11 mouse cellular contexts compared by ENCODE assay signal in genomic region chr11:53795813-53796212, GRCm38 (mm10). TPM values are rescaled to one million over a fixed set of nuclear protein-coding genes. Genes with fewer than 3 reads are reported as not detected.
A peak's percentile ranks its signal among the peaks of the same experiment; 100 is the strongest.
DNase-seq lines count a peak whose midpoint lies in the region; ATAC-seq and TF ChIP-seq lines count a peak whose summit lies in the region.
"Had no signal": no experiment of that assay in that cellular context is flagged by ENCODE, and none has a peak within 500 bp of the region (broad histone marks: within the 10 kb centered on the region; RNA-seq: fewer than 3 reads in every experiment).

No protein-coding gene starts in this region.

- H3ac ChIP-seq in myocyte (ENCODE audit: control insufficient read depth, insufficient read length), result peak overlapping the region; percentile 20

- no peak overlapping the region for H3K9ac ChIP-seq in lung, postnatal 0 days (replicated peaks; ENCODE audit: low read depth)

- TF ChIP-seq EP300 in lung, postnatal 0 days (IDR thresholded peaks at IDR 0.05), result peak; percentile 79

- no peak for TF ChIP-seq POLR2A in embryonic fibroblast, embryonic 13.5 days (IDR thresholded peaks at IDR 0.05; ENCODE audit: low read depth, low read length)
- peak; percentile 1 for TF ChIP-seq POLR2A in myocyte (IDR thresholded peaks at IDR 0.05; ENCODE audit: insufficient read length, low read depth)

- no peaks in the 10 kb centered on the region for H3K27me3 ChIP-seq in lung, postnatal 0 days (replicated peaks; ENCODE audit: insufficient read depth, low read length)
- no peaks in the 10 kb centered on the region for H3K27me3 ChIP-seq in myocyte (ENCODE audit: control insufficient read depth, insufficient read depth, insufficient read length)

- H3K36me3 ChIP-seq in lung, postnatal 0 days (ENCODE audit: insufficient read depth, low read length), result no peaks in the 10 kb centered on the region
- no peaks in the 10 kb centered on the region for H3K36me3 ChIP-seq in myocyte (ENCODE audit: control insufficient read depth, insufficient read depth)

- DNase-seq in heart, adult 11 months, result peak; percentile 93
- DNase-seq in heart, adult 9 months (ENCODE audit: low spot score in 2 of 2), result no peak
- peak; percentile 81 for DNase-seq in lung, postnatal 0 days (ENCODE audit: low spot score)
- DNase-seq in lung, postnatal 25 days (ENCODE audit: low spot score), result no peak
- DNase-seq in layer of hippocampus, adult 2 months (ENCODE audit: low spot score in 2 of 2), result no peak
- no peak for DNase-seq in layer of hippocampus, postnatal 36 days
- DNase-seq: cerebellum, adult 11-12 months had no signal

- no peak for TF ChIP-seq CTCF in lung, postnatal 0 days (IDR thresholded peaks at IDR 0.05)
- no peak for TF ChIP-seq CTCF in embryonic fibroblast, embryonic 13.5 days (IDR thresholded peaks at IDR 0.05; ENCODE audit: borderline replicate concordance, insufficient read depth, low read length)
- no peak for TF ChIP-seq CTCF in layer of hippocampus, adult 2 months (conservative IDR thresholded peaks at IDR 0.05)

- WGBS in lung, postnatal 0 days, result 25% methylated on average over 8 of the region's 8 CpGs

- H3K4me3 ChIP-seq in lung, postnatal 0 days (ENCODE audit: low read depth, low read length), result no peak overlapping the region
- H3K4me3 ChIP-seq in embryonic fibroblast, embryonic 13.5 days (ENCODE audit: insufficient read depth, low read length), result no peak overlapping the region
- H3K4me3 ChIP-seq in myocyte, result peak overlapping the region; percentile 15
- no peak overlapping the region for H3K4me3 ChIP-seq in layer of hippocampus, adult 2 months
- H3K4me3 ChIP-seq: erythroblast, embryonic 14.5 days had no signal

- no peak overlapping the region for H3K4me2 ChIP-seq in lung, postnatal 0 days (replicated peaks; ENCODE audit: low read depth, low read length)
- peak overlapping the region; percentile 77 for H3K4me2 ChIP-seq in myocyte (ENCODE audit: low read depth)

- peaks cover 31% of the 10 kb centered on the region; the same call in 1 of the 2 replicates for H3K4me1 ChIP-seq in lung, postnatal 0 days (ENCODE audit: insufficient read depth, low read depth, low read length)
- peaks cover 25% of the 10 kb centered on the region for H3K4me1 ChIP-seq in embryonic fibroblast, embryonic 13.5 days (ENCODE audit: control insufficient read depth, insufficient read depth, low read length)

- peak overlapping the region; percentile 77 for H3K27ac ChIP-seq in lung, postnatal 0 days (ENCODE audit: low read length)
- H3K27ac ChIP-seq in embryonic fibroblast, embryonic 13.5 days (ENCODE audit: insufficient read depth, low read length), result peak overlapping the region; percentile 45; the same call in 1 of the 2 replicates
- no peak overlapping the region for H3K27ac ChIP-seq in layer of hippocampus, adult 2 months

- ATAC-seq in lung, postnatal 0 days, result peak; percentile 75

- no peaks in the 10 kb centered on the region for H3K79me2 ChIP-seq in myocyte (ENCODE audit: control insufficient read depth, insufficient read depth)

- H3K9me3 ChIP-seq in lung, postnatal 0 days (ENCODE audit: low read length), result no peaks in the 10 kb centered on the region

TF ChIP-seq in myocyte, 11 proteins besides CTCF, POLR2A, EP300 and RAD21:
- no peak for TF ChIP-seq CEBPB (IDR thresholded peaks at IDR 0.05; ENCODE audit: insufficient read depth, poor library complexity, severe bottlenecking)
- TF ChIP-seq MYOG (IDR thresholded peaks at IDR 0.05; ENCODE audit: control insufficient read depth in 1 of 3, insufficient read depth in 1 of 3, insufficient read length in 2 of 3, low read depth in 2 of 3), result no peak
- no peak for TF ChIP-seq TCF12 (IDR thresholded peaks at IDR 0.05; ENCODE audit: insufficient read depth, poor library complexity, severe bottlenecking)
- no peak for TF ChIP-seq SRF (IDR thresholded peaks at IDR 0.05; ENCODE audit: control insufficient read depth, insufficient read length, low read depth)
- TF ChIP-seq MYOD1 (IDR thresholded peaks at IDR 0.05; ENCODE audit: control insufficient read depth in 1 of 3, insufficient read length in 2 of 3, low read depth in 2 of 3), result peak in 1 of 3 experiments; percentile 27
- TF ChIP-seq MAX (IDR thresholded peaks at IDR 0.05; ENCODE audit: low read depth), result no peak
- TF ChIP-seq POLR2AphosphoS2 (IDR thresholded peaks at IDR 0.05; ENCODE audit: insufficient read length, low read depth), result no peak
- peak; percentile 67 for TF ChIP-seq USF1 (IDR thresholded peaks at IDR 0.05; ENCODE audit: low read depth)
- no peak for TF ChIP-seq TCF3 (IDR thresholded peaks at IDR 0.05; ENCODE audit: insufficient read length, low read depth)
- TF ChIP-seq REST (IDR thresholded peaks at IDR 0.05; ENCODE audit: insufficient read depth, insufficient read length), result no peak

RNA-seq across cellular contexts. Expression of gene Gm17334, which starts 22.8 kb away (rescaled TPM):
- 0.46 and 0.61 TPM in 2 replicates for polyA plus RNA-seq in lung, postnatal 0 days (2015; fragmentation: Nextera tagmentation; extraction: Ambion mirVana)
- polyA plus RNA-seq in embryonic fibroblast, embryonic 13.5 days (2011; ENCODE audit: insufficient read length, low read depth, missing spikeins), result not detected in 2 replicates
- polyA plus RNA-seq in myocyte (2012; fragmentation: generic; extraction: Trizol), result 0.19 TPM
- 1 to 10 TPM; 1.1 to 1.6 TPM for total RNA-seq in layer of hippocampus, adult 2 months (2021)
- 1 to 10 TPM; 1.0 TPM for total RNA-seq in layer of hippocampus, postnatal 36 days (2021)
- total RNA-seq: neutrophil, adult 5-6 weeks had no signal
- polyA plus RNA-seq: erythroblast, embryonic 14.5 days had no signal

RNA-seq across cellular contexts. Expression of gene Irf1, which starts 26.0 kb away (rescaled TPM):
- polyA plus RNA-seq in lung, postnatal 0 days (2015; fragmentation: Nextera tagmentation; extraction: Ambion mirVana), result 52.5 and 64.9 TPM in 2 replicates
- polyA plus RNA-seq in embryonic fibroblast, embryonic 13.5 days (2011; ENCODE audit: insufficient read length, low read depth, missing spikeins), result 19.7 and 35.1 TPM in 2 replicates
- polyA plus RNA-seq in myocyte (2012; fragmentation: generic; extraction: Trizol), result 25.0 TPM
- total RNA-seq in layer of hippocampus, adult 2 months (2021), result 10 to 100 TPM in 1 of 2 experiments, 1 to 10 TPM in 1; 9.0 to 12.4 TPM
- 1 to 10 TPM; 7.4 to 7.5 TPM for total RNA-seq in layer of hippocampus, postnatal 36 days (2021)

Comparison
In these comparisons a context has a peak if more than half of its experiments do, and no peak if none do; other contexts are left out.
1. DNase-seq: peak in heart, adult 11 months (single experiment) and lung, postnatal 0 days (single experiment); none in heart, adult 9 months (0 of 2), lung, postnatal 25 days (single experiment), layer of hippocampus, adult 2 months (0 of 2) and layer of hippocampus, postnatal 36 days (0 of 2).